In the genomic region with DNA sequence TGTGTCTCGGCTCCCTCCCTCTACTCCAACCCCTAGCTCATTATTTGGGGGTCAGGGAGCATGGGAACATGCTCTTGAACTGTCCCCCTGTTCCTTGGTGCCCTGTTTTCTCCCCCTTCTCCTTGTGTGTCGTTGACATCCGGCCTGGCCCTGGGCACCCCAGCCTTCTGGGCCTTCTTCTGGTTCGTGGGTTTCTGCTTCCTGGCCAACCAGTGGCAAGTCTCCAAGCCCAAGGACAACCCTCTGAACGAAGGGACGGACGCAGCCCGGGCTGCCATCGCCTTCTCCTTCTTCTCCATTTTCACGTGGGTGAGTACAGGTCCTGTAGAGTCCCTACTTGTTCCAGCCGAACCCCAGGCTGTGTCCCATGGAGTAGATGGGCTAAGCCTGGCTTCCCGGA, we compare ENCODE assay signal across 18 mouse cellular contexts. TPM values are rescaled to one million over a fixed set of nuclear protein-coding genes. Genes with fewer than 3 reads are reported as not detected.
"Had no signal": no experiment of that assay in that cellular context is flagged by ENCODE, and none has a peak within 500 bp of the region (broad histone marks: within the 10 kb centered on the region; RNA-seq: fewer than 3 reads in every experiment).

No protein-coding gene starts in this region.

- H3K4me2 ChIP-seq: liver, embryonic 13.5 days; midbrain, embryonic 11.5 days; neural tube, embryonic 13.5 days; stomach, embryonic 15.5 days had no signal

- H3K9ac ChIP-seq: liver, embryonic 13.5 days; neural tube, embryonic 13.5 days; stomach, embryonic 15.5 days had no signal

- H3K27me3 ChIP-seq: liver, embryonic 13.5 days; neural tube, embryonic 13.5 days; stomach, embryonic 15.5 days had no signal

- H3K4me3 ChIP-seq: left cerebral cortex, adult 2 months; liver, embryonic 13.5 days; neural tube, embryonic 13.5 days; stomach, embryonic 15.5 days had no signal

- H3K36me3 ChIP-seq: stomach, embryonic 15.5 days had no signal

- H3K9me3 ChIP-seq: liver, embryonic 13.5 days; neural tube, embryonic 13.5 days; stomach, embryonic 15.5 days had no signal

- DNase-seq: kidney, adult 2 months; kidney, postnatal 10 days; kidney, postnatal 36 days; layer of hippocampus, postnatal 36 days; liver, embryonic 13.5 days; lung, adult 2 months; lung, postnatal 14 days; lung, postnatal 4 days; midbrain, embryonic 14.5 days; retina, postnatal 1 day; right cerebral cortex, postnatal 25 days; spleen, adult 18-20 months; thymus, postnatal 25 days had no signal

- H3K4me1 ChIP-seq: neural tube, embryonic 13.5 days; stomach, embryonic 15.5 days had no signal

- H3K27ac ChIP-seq: left cerebral cortex, adult 2 months; liver, embryonic 13.5 days; neural tube, embryonic 13.5 days; stomach, embryonic 15.5 days had no signal

RNA-seq across cellular contexts. Expression of a gene that starts 20.3 kb away (rescaled TPM):
- total RNA-seq: neutrophil, adult 5-6 weeks had no signal
